ENCODE assay signal across 29 mouse cellular contexts in genomic region chr17:24006930-24007329, GRCm38 (mm10). TPM values are rescaled to one million over a fixed set of nuclear protein-coding genes. Genes with fewer than 3 reads are reported as not detected.
A peak's percentile ranks its signal among the peaks of the same experiment; 100 is the strongest.
DNase-seq lines count a peak whose midpoint lies in the region; ATAC-seq and TF ChIP-seq lines count a peak whose summit lies in the region.
"Had no signal": no experiment of that assay in that cellular context is flagged by ENCODE, and none has a peak within 500 bp of the region (broad histone marks: within the 10 kb centered on the region; RNA-seq: fewer than 3 reads in every experiment).

No protein-coding gene starts in this region.

- H3K9me3 ChIP-seq in intestine, embryonic 16.5 days (ENCODE audit: control insufficient read depth, low read length), result no peaks in the 10 kb centered on the region
- H3K9me3 ChIP-seq in intestine, postnatal 0 days (ENCODE audit: control insufficient read depth), result no peaks in the 10 kb centered on the region
- no peaks in the 10 kb centered on the region for H3K9me3 ChIP-seq in G1E (replicated peaks)
- H3K9me3 ChIP-seq in forebrain, embryonic 15.5 days, result no peaks in the 10 kb centered on the region
- H3K9me3 ChIP-seq in midbrain, embryonic 10.5 days (replicated peaks), result no peaks in the 10 kb centered on the region
- H3K9me3 ChIP-seq: embryonic facial prominence, embryonic 15.5 days; heart, embryonic 15.5 days; limb, embryonic 10.5 days; midbrain, embryonic 13.5 days; stomach, embryonic 15.5 days had no signal

- H3K4me2 ChIP-seq in intestine, embryonic 16.5 days (ENCODE audit: low read depth, low read length), result no peak overlapping the region
- H3K4me2 ChIP-seq in intestine, postnatal 0 days (replicated peaks; ENCODE audit: low read depth), result no peak overlapping the region
- no peak overlapping the region for H3K4me2 ChIP-seq in forebrain, embryonic 15.5 days (replicated peaks)
- H3K4me2 ChIP-seq: embryonic facial prominence, embryonic 15.5 days; heart, embryonic 15.5 days; hindbrain, embryonic 14.5 days; liver, embryonic 11.5 days; midbrain, embryonic 13.5 days; stomach, embryonic 15.5 days had no signal

- 0 out of 2 replicates have a peak, but pooled peaks have one; percentile 5 for ATAC-seq in intestine, embryonic 16.5 days
- no peak for ATAC-seq in intestine, postnatal 0 days
- ATAC-seq in G1E (ENCODE audit: extremely low read depth, insufficient number of reproducible peaks, low FRiP score, poor library complexity, severe bottlenecking), result peak; percentile 34
- ATAC-seq in common myeloid progenitor, adult 5-6 weeks (replicated peaks; ENCODE audit: low read depth, poor library complexity, severe bottlenecking), result peak; percentile 87
- ATAC-seq in megakaryocyte progenitor cell, adult 5-6 weeks (replicated peaks; ENCODE audit: poor library complexity), result peak; percentile 59
- no peak for ATAC-seq in forebrain, embryonic 15.5 days (replicated peaks)
- ATAC-seq: CD4-positive, CD25-positive, alpha-beta regulatory T cell, adult 4 months; forebrain, postnatal 0 days; inflammation-experienced regulatory T-cells, adult 6 months; midbrain, embryonic 13.5 days had no signal

- H3K27me3 ChIP-seq in intestine, embryonic 16.5 days (replicated peaks; ENCODE audit: control insufficient read depth, insufficient read depth, low read length), result no peaks in the 10 kb centered on the region
- no peaks in the 10 kb centered on the region for H3K27me3 ChIP-seq in intestine, postnatal 0 days (replicated peaks; ENCODE audit: control insufficient read depth, insufficient read depth, low read length)
- H3K27me3 ChIP-seq in G1E (ENCODE audit: insufficient read depth, low read length), result peaks cover 11% of the 10 kb centered on the region
- no peaks in the 10 kb centered on the region for H3K27me3 ChIP-seq in forebrain, embryonic 15.5 days
- H3K27me3 ChIP-seq in midbrain, embryonic 10.5 days (ENCODE audit: low read depth, poor library complexity, severe bottlenecking), result no peaks in the 10 kb centered on the region
- H3K27me3 ChIP-seq: embryonic facial prominence, embryonic 15.5 days; heart, embryonic 15.5 days; midbrain, embryonic 13.5 days; stomach, embryonic 15.5 days had no signal

- no peak overlapping the region for H3K4me3 ChIP-seq in intestine, embryonic 16.5 days (ENCODE audit: low read length)
- H3K4me3 ChIP-seq in intestine, postnatal 0 days (ENCODE audit: low read depth, low read length), result no peak overlapping the region
- no peak overlapping the region for H3K4me3 ChIP-seq in G1E (ENCODE audit: low read depth, low read length)
- no peak overlapping the region for H3K4me3 ChIP-seq in forebrain, embryonic 15.5 days
- H3K4me3 ChIP-seq in midbrain, embryonic 10.5 days, result no peak overlapping the region
- H3K4me3 ChIP-seq: embryonic facial prominence, embryonic 15.5 days; heart, embryonic 15.5 days; limb, embryonic 10.5 days; midbrain, embryonic 13.5 days; stomach, embryonic 15.5 days had no signal

- H3K36me3 ChIP-seq in intestine, embryonic 16.5 days (ENCODE audit: control insufficient read depth, insufficient read depth, low read length), result no peaks in the 10 kb centered on the region
- H3K36me3 ChIP-seq in intestine, postnatal 0 days (ENCODE audit: control insufficient read depth, insufficient read depth), result no peaks in the 10 kb centered on the region
- H3K36me3 ChIP-seq in G1E (replicated peaks), result no peaks in the 10 kb centered on the region
- no peaks in the 10 kb centered on the region for H3K36me3 ChIP-seq in forebrain, embryonic 15.5 days
- H3K36me3 ChIP-seq in midbrain, embryonic 10.5 days, result no peaks in the 10 kb centered on the region
- H3K36me3 ChIP-seq: embryonic facial prominence, embryonic 15.5 days; heart, embryonic 15.5 days; limb, embryonic 10.5 days; midbrain, embryonic 13.5 days; stomach, embryonic 15.5 days had no signal

- no peak for TF ChIP-seq CTCF in intestine, postnatal 0 days (IDR thresholded peaks at IDR 0.05; ENCODE audit: low read depth)
- no peak for TF ChIP-seq CTCF in G1E (IDR thresholded peaks at IDR 0.05; ENCODE audit: low read depth, low read length)

- 43% methylated on average over 2 of the region's 2 CpGs for WGBS in intestine, embryonic 16.5 days
- WGBS in intestine, postnatal 0 days, result 54% methylated on average over 2 of the region's 2 CpGs
- 36% methylated on average over 2 of the region's 2 CpGs for WGBS in forebrain, embryonic 15.5 days
- 52% methylated on average over 2 of the region's 2 CpGs for WGBS in midbrain, embryonic 10.5 days

- H3K27ac ChIP-seq in intestine, embryonic 16.5 days (ENCODE audit: low read length), result no peak overlapping the region
- H3K27ac ChIP-seq in intestine, postnatal 0 days (ENCODE audit: low read depth, low read length), result no peak overlapping the region; the same call in 1 of the 2 replicates
- H3K27ac ChIP-seq in forebrain, embryonic 15.5 days (replicated peaks), result no peak overlapping the region
- no peak overlapping the region for H3K27ac ChIP-seq in midbrain, embryonic 10.5 days (replicated peaks)
- H3K27ac ChIP-seq: embryonic facial prominence, embryonic 15.5 days; heart, embryonic 15.5 days; hindbrain, embryonic 14.5 days; limb, embryonic 10.5 days; midbrain, embryonic 13.5 days; stomach, embryonic 15.5 days had no signal

- no peak overlapping the region for H3K9ac ChIP-seq in intestine, embryonic 16.5 days (ENCODE audit: low read depth, low read length)
- no peak overlapping the region for H3K9ac ChIP-seq in intestine, postnatal 0 days (ENCODE audit: low read depth, low read length)
- no peak overlapping the region for H3K9ac ChIP-seq in forebrain, embryonic 15.5 days (replicated peaks)
- H3K9ac ChIP-seq: embryonic facial prominence, embryonic 15.5 days; forebrain, postnatal 0 days; heart, embryonic 15.5 days; hindbrain, embryonic 14.5 days; midbrain, embryonic 13.5 days; stomach, embryonic 15.5 days had no signal

- peaks cover 7% of the 10 kb centered on the region; the same call in 1 of the 2 replicates for H3K4me1 ChIP-seq in intestine, embryonic 16.5 days (ENCODE audit: control insufficient read depth, insufficient read depth, low read length)
- H3K4me1 ChIP-seq in intestine, postnatal 0 days (replicated peaks; ENCODE audit: control insufficient read depth, insufficient read depth, low read length), result peaks cover 12% of the 10 kb centered on the region; the same call in 1 of the 2 replicates
- H3K4me1 ChIP-seq in G1E (ENCODE audit: insufficient read depth, low read depth, low read length), result peaks cover 10% of the 10 kb centered on the region
- H3K4me1 ChIP-seq in forebrain, embryonic 15.5 days, result no peaks in the 10 kb centered on the region
- no peaks in the 10 kb centered on the region for H3K4me1 ChIP-seq in midbrain, embryonic 10.5 days
- H3K4me1 ChIP-seq: embryonic facial prominence, embryonic 15.5 days; heart, embryonic 15.5 days; limb, embryonic 10.5 days; midbrain, embryonic 13.5 days; stomach, embryonic 15.5 days had no signal

- DNase-seq in G1E (ENCODE audit: low spot score), result peak; percentile 24
- DNase-seq in spleen, postnatal 14 days (ENCODE audit: low spot score in 2 of 2), result no peak
- no peak for DNase-seq in midbrain, embryonic 10.5 days (ENCODE audit: low spot score)
- DNase-seq: cerebellum, adult 8-10 months; forebrain, postnatal 0 days; gastrocnemius, postnatal 36 days; heart, postnatal 36 days; kidney, adult 8-10 months; kidney, postnatal 10 days; lung, adult 2 months; right cerebral cortex, postnatal 14 days had no signal

RNA-seq across cellular contexts. Expression of gene Prss22, which starts 9.0 kb away (rescaled TPM):
- 0.13 and 0.26 TPM in 2 replicates for polyA plus RNA-seq in intestine, embryonic 16.5 days (2015; fragmentation: Nextera tagmentation; extraction: Ambion mirVana)
- 0.09 TPM in 1 of 2 replicates, not detected in the other for polyA plus RNA-seq in intestine, postnatal 0 days (2015; fragmentation: Nextera tagmentation; extraction: Ambion mirVana)
- total RNA-seq in G1E (2014; fragmentation: Nextera tagmentation), result not detected in 2 replicates
- not detected in 2 replicates for total RNA-seq in G1E (2017)
- polyA plus RNA-seq in G1E (2012), result not detected in 2 replicates
- total RNA-seq in common myeloid progenitor, adult 5-6 weeks (2017), result not detected in 2 replicates
- not detected in 2 replicates for total RNA-seq in megakaryocyte progenitor cell, adult 5-6 weeks (2015)
- total RNA-seq in megakaryocyte progenitor cell, adult 5-6 weeks (2017), result not detected in 2 replicates
- not detected in 2 replicates for polyA plus RNA-seq in forebrain, embryonic 15.5 days (2015; fragmentation: Nextera tagmentation; extraction: Ambion mirVana)
- 0.26 TPM in 2 replicates for polyA plus RNA-seq in midbrain, embryonic 10.5 days (2016; fragmentation: Nextera tagmentation; extraction: Ambion mirVana)
- total RNA-seq: adrenal gland, adult 8-10 months; forebrain, postnatal 0 days; gastrocnemius, postnatal 36 days; heart, postnatal 36 days; layer of hippocampus, postnatal 14 days had no signal
- polyA plus RNA-seq: CD4-positive, CD25-positive, alpha-beta regulatory T cell, adult 4 months; forebrain, postnatal 0 days; hindbrain, embryonic 14.5 days; inflammation-experienced regulatory T-cells, adult 6 months had no signal

RNA-seq across cellular contexts. Expression of gene Prss30, which starts 26.6 kb away (rescaled TPM):
- 3.2 and 4.3 TPM in 2 replicates for polyA plus RNA-seq in intestine, embryonic 16.5 days (2015; fragmentation: Nextera tagmentation; extraction: Ambion mirVana)
- 4.7 and 12.1 TPM in 2 replicates for polyA plus RNA-seq in intestine, postnatal 0 days (2015; fragmentation: Nextera tagmentation; extraction: Ambion mirVana)
- total RNA-seq in G1E (2014; fragmentation: Nextera tagmentation), result not detected in 2 replicates
- total RNA-seq in G1E (2017), result not detected in 2 replicates
- polyA plus RNA-seq in G1E (2012), result not detected in 2 replicates
- total RNA-seq in common myeloid progenitor, adult 5-6 weeks (2017), result not detected in 2 replicates
- 0.22 and 0.27 TPM in 2 replicates for total RNA-seq in megakaryocyte progenitor cell, adult 5-6 weeks (2015)
- total RNA-seq in megakaryocyte progenitor cell, adult 5-6 weeks (2017), result not detected in 2 replicates
- not detected in 2 replicates for polyA plus RNA-seq in forebrain, embryonic 15.5 days (2015; fragmentation: Nextera tagmentation; extraction: Ambion mirVana)
- polyA plus RNA-seq in midbrain, embryonic 10.5 days (2016; fragmentation: Nextera tagmentation; extraction: Ambion mirVana), result not detected in 2 replicates
- total RNA-seq: gastrocnemius, postnatal 36 days; heart, postnatal 36 days had no signal
- polyA plus RNA-seq: CD4-positive, CD25-positive, alpha-beta regulatory T cell, adult 4 months; embryonic facial prominence, embryonic 15.5 days; heart, embryonic 15.5 days; hindbrain, embryonic 14.5 days; limb, embryonic 10.5 days; liver, embryonic 11.5 days; midbrain, embryonic 13.5 days; neural tube, embryonic 11.5 days had no signal

RNA-seq across cellular contexts. Expression of gene Prss27, which starts 31.0 kb away (rescaled TPM):
- polyA plus RNA-seq in intestine, embryonic 16.5 days (2015; fragmentation: Nextera tagmentation; extraction: Ambion mirVana), result 0.11 and 0.17 TPM in 2 replicates
- polyA plus RNA-seq in intestine, postnatal 0 days (2015; fragmentation: Nextera tagmentation; extraction: Ambion mirVana), result 0.12 and 0.18 TPM in 2 replicates
- not detected in 2 replicates for total RNA-seq in G1E (2014; fragmentation: Nextera tagmentation)
- total RNA-seq in G1E (2017), result not detected in 2 replicates
- not detected in 2 replicates for polyA plus RNA-seq in G1E (2012)
- not detected in 2 replicates for total RNA-seq in common myeloid progenitor, adult 5-6 weeks (2017)
- not detected in 2 replicates for total RNA-seq in megakaryocyte progenitor cell, adult 5-6 weeks (2015)
- total RNA-seq in megakaryocyte progenitor cell, adult 5-6 weeks (2017), result not detected in 2 replicates
- polyA plus RNA-seq in forebrain, embryonic 15.5 days (2015; fragmentation: Nextera tagmentation; extraction: Ambion mirVana), result 0.23 and 0.24 TPM in 2 replicates
- polyA plus RNA-seq in midbrain, embryonic 10.5 days (2016; fragmentation: Nextera tagmentation; extraction: Ambion mirVana), result 0.10 TPM in 1 of 2 replicates, not detected in the other
- total RNA-seq: forebrain, postnatal 0 days; gastrocnemius, postnatal 36 days; heart, postnatal 36 days; layer of hippocampus, postnatal 14 days; left cerebral cortex, adult 8-10 months had no signal
- polyA plus RNA-seq: CD4-positive, CD25-positive, alpha-beta regulatory T cell, adult 4 months; forebrain, postnatal 0 days; heart, embryonic 15.5 days; limb, embryonic 10.5 days; liver, embryonic 11.5 days had no signal

RNA-seq across cellular contexts. Expression of gene Sbpl, which starts 51.9 kb away (rescaled TPM):
- polyA plus RNA-seq in intestine, embryonic 16.5 days (2015; fragmentation: Nextera tagmentation; extraction: Ambion mirVana), result not detected in 2 replicates
- polyA plus RNA-seq in intestine, postnatal 0 days (2015; fragmentation: Nextera tagmentation; extraction: Ambion mirVana), result not detected in 2 replicates
- total RNA-seq in G1E (2014; fragmentation: Nextera tagmentation) (not detected in 2 replicates), G1E (2017) (not detected in 2 replicates)
- polyA plus RNA-seq in G1E (2012), result not detected in 2 replicates
- not detected in 2 replicates for total RNA-seq in common myeloid progenitor, adult 5-6 weeks (2017)
- not detected in 2 replicates for total RNA-seq in megakaryocyte progenitor cell, adult 5-6 weeks (2015)
- not detected in 2 replicates for total RNA-seq in megakaryocyte progenitor cell, adult 5-6 weeks (2017)
- not detected in 2 replicates for polyA plus RNA-seq in forebrain, embryonic 15.5 days (2015; fragmentation: Nextera tagmentation; extraction: Ambion mirVana)
- not detected in 2 replicates for polyA plus RNA-seq in midbrain, embryonic 10.5 days (2016; fragmentation: Nextera tagmentation; extraction: Ambion mirVana)
- total RNA-seq: adrenal gland, adult 8-10 months; forebrain, postnatal 0 days; gastrocnemius, postnatal 36 days; heart, postnatal 36 days; layer of hippocampus, postnatal 14 days; left cerebral cortex, adult 8-10 months had no signal
- polyA plus RNA-seq: CD4-positive, CD25-positive, alpha-beta regulatory T cell, adult 4 months; embryonic facial prominence, embryonic 15.5 days; forebrain, postnatal 0 days; heart, embryonic 15.5 days; hindbrain, embryonic 14.5 days; inflammation-experienced regulatory T-cells, adult 6 months; limb, embryonic 10.5 days; liver, embryonic 11.5 days; lung, adult 2 months; midbrain, embryonic 13.5 days; neural tube, embryonic 11.5 days; stomach, embryonic 15.5 days had no signal

Comparison
In these comparisons a context has a peak if more than half of its experiments do, and no peak if none do; other contexts are left out.
1. ATAC-seq: peak in intestine, embryonic 16.5 days (single experiment), G1E (single experiment), common myeloid progenitor, adult 5-6 weeks (single experiment) and megakaryocyte progenitor cell, adult 5-6 weeks (single experiment); none in intestine, postnatal 0 days (single experiment) and forebrain, embryonic 15.5 days (single experiment).